Mouse (Mus musculus) heart, embryonic 16.5 days (tissue): ENCODE data around the gene Gm8797. TPM values are rescaled to one million over a fixed set of nuclear protein-coding genes. Genes with fewer than 3 reads are reported as not detected.
"Not testable (repeated sequence)": the region's sequence is repeated elsewhere in the genome, so short reads cannot be mapped to it uniquely, and the experiment has no call there.

Source experiments
- ATAC-seq: fragments of 200-750 bp; cut with Nextera tagmentation; replicated peaks from 2 replicates; pipeline ENCODE4 v1.8.0; 2017; ENCODE audit warnings: moderate number of reproducible peaks; ENCODE audit not compliant: insufficient read depth, low FRiP score; ENCODE audit errors: extremely low read depth
- H3K27ac ChIP-seq: fragments of 300-500 bp; sonication (generic); 2 replicates; pipeline ENCODE4 v1.5.1; 2014; ENCODE audit warnings: mild to moderate bottlenecking, low read length, control low read depth, moderate library complexity
- H3K27me3 ChIP-seq: fragments of 300-500 bp; sonication (generic); 2 replicates; pipeline ENCODE4 v1.6.1; 2014; ENCODE audit warnings: low read length, mixed read lengths; ENCODE audit not compliant: control insufficient read depth, insufficient read depth
- H3K36me3 ChIP-seq: fragments of 300-500 bp; sonication (generic); 2 replicates; pipeline ENCODE4 v1.6.1; 2014; ENCODE audit not compliant: control insufficient read depth, insufficient read depth
- H3K4me1 ChIP-seq: fragments of 300-500 bp; sonication (generic); 2 replicates; pipeline ENCODE4 v1.6.1; 2014; ENCODE audit warnings: low read length, mixed read lengths; ENCODE audit not compliant: control insufficient read depth, insufficient read depth
- H3K4me2 ChIP-seq: fragments of 300-500 bp; sonication (generic); 2 replicates; pipeline ENCODE4 v1.6.1; 2014; ENCODE audit warnings: low read depth, mild to moderate bottlenecking, control low read depth, low read length
- H3K4me3 ChIP-seq: fragments of 300-500 bp; sonication (generic); 2 replicates; pipeline ENCODE4 v1.5.1; 2014; ENCODE audit warnings: mild to moderate bottlenecking, control low read depth, low read length
- H3K9ac ChIP-seq: fragments of 300-500 bp; sonication (generic); 2 replicates; pipeline ENCODE4 v1.6.1; 2014; ENCODE audit warnings: low read length, control low read depth
- H3K9me3 ChIP-seq: fragments of 300-500 bp; sonication (generic); replicated peaks from 2 replicates; pipeline ENCODE4 v1.6.1; 2016; ENCODE audit warnings: low read length; ENCODE audit not compliant: control insufficient read depth
- WGBS: fragments of 180-500 bp; shearing (Covaris S2); extraction: QIAGEN DNeasy Blood & Tissue Kit; methylation state at CpG from one replicate; pipeline ENCODE4 v1.1.7; 2014; 5-methylcytosine and 5-hydroxymethylcytosine counted together
- polyA plus RNA-seq: library from polyadenylated mRNA; unstranded; fragments of >200 nt; fragmentation: Nextera tagmentation; extraction: Ambion mirVana; gene quantifications from 2 replicates; pipeline ENCODE4 v1.2.1, GENCODE M21; 2015

Gene Gm8797
- 9.9 and 26.6 TPM in 2 replicates for polyA plus RNA-seq

- 87% methylated on average over 9 of the region's 9 CpGs for WGBS
- not testable (repeated sequence) for H3K4me1 ChIP-seq, H3K36me3 ChIP-seq, H3K9me3 ChIP-seq, ATAC-seq, H3K9ac ChIP-seq, H3K4me3 ChIP-seq, H3K27ac ChIP-seq, H3K4me2 ChIP-seq, H3K27me3 ChIP-seq
Measured at GRCm38 (mm10) chr3:5750506-5750905, at the start of gene Gm8797. Gm8797 (plus strand) TSS chr3:5750806.

- H3K9me3 ChIP-seq: no peaks in the 10 kb centered on the region
- no peaks in the 10 kb centered on the region for H3K4me1 ChIP-seq
- no peak overlapping the region for H3K9ac ChIP-seq
- no peaks in the 10 kb centered on the region for H3K27me3 ChIP-seq
- H3K4me2 ChIP-seq: no peak overlapping the region
- no peaks in the 10 kb centered on the region for H3K36me3 ChIP-seq
- H3K4me3 ChIP-seq: no peak overlapping the region
- H3K27ac ChIP-seq: no peak overlapping the region
- no peak for ATAC-seq
Measured at GRCm38 (mm10) chr3:5714481-5714880, 36.1 kb upstream of the Gm8797 start.

DNA sequence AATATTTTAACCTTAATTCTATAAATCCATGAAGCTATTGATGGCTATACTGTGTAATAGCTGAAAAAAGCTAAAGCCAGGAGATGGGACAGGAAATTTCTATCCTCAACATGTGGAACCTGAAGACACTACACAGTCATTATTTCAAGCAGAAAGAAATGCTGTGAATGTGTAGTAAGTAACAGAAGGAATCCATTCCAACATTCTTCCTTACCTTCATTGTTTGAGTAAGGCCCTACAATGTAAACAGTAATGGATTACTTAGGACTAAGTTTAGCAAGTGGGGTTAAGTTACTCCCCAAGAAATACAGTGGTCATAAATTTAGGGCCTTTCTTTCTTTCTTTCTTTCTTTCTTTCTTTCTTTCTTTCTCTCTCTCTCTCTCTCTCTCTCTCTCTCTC, 17.7 kb upstream of the Gm8797 start:
- H3K4me3 ChIP-seq: no peak overlapping the region
- H3K27ac ChIP-seq: no peak overlapping the region
- ATAC-seq: no peak
- H3K9me3 ChIP-seq: no peaks in the 10 kb centered on the region
- no peak overlapping the region for H3K4me2 ChIP-seq
- H3K27me3 ChIP-seq: no peaks in the 10 kb centered on the region
- no peaks in the 10 kb centered on the region for H3K36me3 ChIP-seq
- no peak overlapping the region for H3K9ac ChIP-seq
- H3K4me1 ChIP-seq: no peaks in the 10 kb centered on the region

DNA sequence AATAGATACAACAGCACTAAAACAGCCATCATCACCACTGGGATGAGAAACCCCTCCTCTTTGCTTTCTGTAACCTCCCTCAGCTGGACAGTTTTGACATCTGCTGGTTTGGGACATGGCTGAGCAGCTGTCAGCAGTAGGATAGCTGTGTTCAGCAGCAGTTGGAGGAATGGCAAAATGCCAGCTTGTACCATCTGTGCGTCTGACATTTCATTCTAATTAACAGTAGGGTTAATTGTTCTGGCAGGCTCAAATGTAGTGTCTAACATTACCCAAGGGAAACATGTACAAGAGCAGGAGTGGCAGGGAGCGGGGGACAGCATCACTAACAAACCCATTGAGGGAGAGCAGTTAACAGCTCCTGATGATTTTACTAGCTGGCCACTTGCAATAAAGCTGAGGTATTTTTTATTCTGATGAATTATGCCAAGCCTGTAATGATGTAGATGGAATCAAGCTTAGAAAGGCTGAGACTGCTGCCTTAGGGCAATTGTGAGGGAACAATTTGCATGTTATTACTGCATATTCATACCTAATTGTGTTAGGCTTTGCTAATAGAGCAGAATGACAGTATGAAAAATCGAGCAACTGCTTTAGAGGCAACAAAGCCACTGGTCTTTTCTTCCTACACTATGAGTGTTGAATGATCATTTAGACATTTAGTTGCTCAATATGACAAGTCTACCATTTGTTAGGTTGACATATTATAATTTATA, 4.3 kb downstream of the Gm8797 start:
- no peak for ATAC-seq

GRCm38 (mm10) chr3:5766256-5766655, 15.7 kb downstream of the Gm8797 start:
- no peaks in the 10 kb centered on the region for H3K4me1 ChIP-seq
- no peak overlapping the region for H3K4me3 ChIP-seq
- no peaks in the 10 kb centered on the region for H3K27me3 ChIP-seq
- no peaks in the 10 kb centered on the region for H3K36me3 ChIP-seq
- no peaks in the 10 kb centered on the region for H3K9me3 ChIP-seq
- no peak overlapping the region for H3K27ac ChIP-seq
- WGBS: 77% methylated on average over 3 of the region's 3 CpGs
- no peak for ATAC-seq
- H3K9ac ChIP-seq: no peak overlapping the region
- no peak overlapping the region for H3K4me2 ChIP-seq

More for the DNA sequence above, 4.3 kb downstream of the Gm8797 start:
- 48% methylated on average over 3 of the region's 3 CpGs for WGBS
- Histone ChIP-seq H3K4me2 (no peak overlapping the region), H3K4me1 (no peaks in the 10 kb centered on the region), H3K27me3 (no peaks in the 10 kb centered on the region), H3K9ac (no peak overlapping the region), H3K27ac (no peak overlapping the region), H3K4me3 (no peak overlapping the region), H3K9me3 (no peaks in the 10 kb centered on the region), H3K36me3 (no peaks in the 10 kb centered on the region)

GRCm38 (mm10) chr3:5776894-5777293, 26.3 kb downstream of the Gm8797 start:
- 82% methylated on average over 2 of the region's 2 CpGs for WGBS
- no peak overlapping the region for H3K4me2 ChIP-seq
- H3K4me1 ChIP-seq: no peaks in the 10 kb centered on the region
- no peaks in the 10 kb centered on the region for H3K27me3 ChIP-seq
- no peak for ATAC-seq
- no peaks in the 10 kb centered on the region for H3K9me3 ChIP-seq
- H3K36me3 ChIP-seq: no peaks in the 10 kb centered on the region
- H3K27ac ChIP-seq: no peak overlapping the region
- H3K9ac ChIP-seq: no peak overlapping the region
- no peak overlapping the region for H3K4me3 ChIP-seq
